Mouse (Mus musculus) cerebellum, postnatal 25 days (tissue): ENCODE measurements around the gene Fggy.

Source experiments
- DNase-seq, 2 experiments: peaks; one replicate each; pipeline ENCODE4 v3.0.0; 2021; ENCODE audit warnings: mixed read lengths in 2 of 2

Gene Fggy

GRCm38 (mm10) chr4:95666896-95667295 is 109.6 kb downstream of the Fggy start:
- DNase-seq: no peak

DNA sequence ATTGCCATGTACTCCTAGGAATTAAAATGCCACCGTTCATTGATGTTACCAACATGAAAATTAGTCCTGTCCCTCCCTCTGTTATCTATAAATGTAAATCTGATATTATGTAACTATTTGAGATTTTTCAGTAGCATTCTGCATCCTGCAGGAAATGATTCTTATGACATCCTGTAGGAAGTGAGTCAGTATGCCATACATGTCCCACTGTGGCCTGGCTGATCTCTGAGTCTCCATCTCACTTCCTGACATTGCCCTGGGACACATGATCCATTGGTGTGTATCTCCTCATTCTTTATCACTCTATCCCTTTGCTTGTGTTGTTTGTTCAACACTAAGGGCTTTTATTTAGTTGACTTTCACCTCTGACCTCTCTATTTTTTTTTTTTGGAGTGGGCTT is 110.3 kb downstream of the Fggy start:
- no peak for DNase-seq

GRCm38 (mm10) chr4:95668543-95668942 is 111.2 kb downstream of the Fggy start:
- no peak for DNase-seq

DNA sequence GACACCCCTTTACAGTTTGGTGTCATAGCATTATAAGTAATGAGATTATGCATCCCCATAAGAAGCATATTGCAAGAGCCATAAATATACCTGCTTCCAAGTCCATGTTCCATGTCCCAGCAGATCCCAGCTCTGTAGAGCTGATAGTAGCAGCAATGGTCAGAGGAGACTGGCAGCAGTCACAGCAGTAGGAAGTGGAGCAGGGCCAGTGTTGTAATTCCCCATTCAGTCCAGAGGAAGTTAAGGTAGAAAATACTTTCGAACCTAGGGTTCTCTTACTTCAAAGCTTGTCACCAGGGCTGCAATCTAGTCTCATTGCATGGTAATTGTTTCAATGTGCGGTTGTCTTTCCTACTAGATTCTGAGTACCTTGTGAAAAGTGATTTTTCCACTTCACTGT is 112.0 kb downstream of the Fggy start:
- no peak for DNase-seq

DNA sequence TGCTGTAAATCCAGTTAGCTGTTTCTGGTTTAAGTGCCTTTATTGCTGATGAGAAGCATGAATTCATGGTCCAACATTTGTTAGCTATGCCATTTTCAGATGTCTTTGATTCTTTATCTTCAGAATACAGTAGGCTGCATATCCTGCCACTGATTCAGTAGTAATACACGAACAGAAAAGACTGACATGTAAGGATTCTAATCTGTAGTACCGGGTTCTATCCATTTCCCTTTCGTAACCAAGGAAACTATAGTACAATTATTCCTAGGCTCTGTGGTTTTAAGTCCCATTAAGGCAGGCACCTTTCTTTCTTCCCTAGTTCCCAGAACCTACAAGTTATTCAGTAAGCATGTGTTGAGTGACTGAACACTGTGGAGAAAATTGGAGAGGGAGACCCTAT is 113.3 kb downstream of the Fggy start:
- DNase-seq: no peak

DNA sequence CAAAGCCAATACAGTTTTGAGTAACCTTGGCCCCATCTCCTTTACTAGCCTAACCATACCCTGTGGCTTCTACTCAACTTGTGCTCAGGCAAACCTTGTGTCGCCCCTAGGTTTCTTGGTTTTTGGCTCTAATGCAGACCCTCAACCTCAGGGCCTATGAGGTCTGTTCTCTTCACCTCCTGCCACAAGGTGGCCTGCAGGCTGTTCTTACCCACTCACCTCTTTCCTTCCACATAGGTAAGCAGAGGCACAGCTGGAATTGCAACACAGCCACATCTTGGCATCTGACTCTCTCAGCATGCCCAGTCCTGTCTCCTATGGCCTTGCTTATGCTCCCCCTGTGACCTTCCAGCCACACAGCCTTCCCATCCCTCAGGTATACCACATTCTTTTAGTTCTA is 114.7 kb downstream of the Fggy start:
- DNase-seq: no peak

DNA sequence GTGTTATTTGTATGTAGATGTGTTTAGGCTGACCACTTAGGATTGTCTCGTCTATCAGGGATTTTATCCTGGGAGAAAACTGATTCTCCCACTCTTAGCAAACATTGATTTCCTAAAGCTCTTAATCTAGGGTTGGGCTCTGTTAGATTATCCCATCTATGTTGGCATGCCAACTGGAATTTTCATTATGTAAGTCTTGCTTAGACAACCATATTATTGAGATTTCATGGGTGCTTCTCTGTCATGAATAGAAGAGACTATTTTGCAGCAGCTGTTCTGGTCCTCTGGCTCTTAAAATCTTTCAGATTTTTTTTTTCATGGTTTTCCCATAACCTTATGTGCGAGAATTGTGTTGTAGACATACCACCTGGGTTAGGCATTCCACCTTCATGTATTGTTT is 119.1 kb downstream of the Fggy start:
- no peak for DNase-seq

DNA sequence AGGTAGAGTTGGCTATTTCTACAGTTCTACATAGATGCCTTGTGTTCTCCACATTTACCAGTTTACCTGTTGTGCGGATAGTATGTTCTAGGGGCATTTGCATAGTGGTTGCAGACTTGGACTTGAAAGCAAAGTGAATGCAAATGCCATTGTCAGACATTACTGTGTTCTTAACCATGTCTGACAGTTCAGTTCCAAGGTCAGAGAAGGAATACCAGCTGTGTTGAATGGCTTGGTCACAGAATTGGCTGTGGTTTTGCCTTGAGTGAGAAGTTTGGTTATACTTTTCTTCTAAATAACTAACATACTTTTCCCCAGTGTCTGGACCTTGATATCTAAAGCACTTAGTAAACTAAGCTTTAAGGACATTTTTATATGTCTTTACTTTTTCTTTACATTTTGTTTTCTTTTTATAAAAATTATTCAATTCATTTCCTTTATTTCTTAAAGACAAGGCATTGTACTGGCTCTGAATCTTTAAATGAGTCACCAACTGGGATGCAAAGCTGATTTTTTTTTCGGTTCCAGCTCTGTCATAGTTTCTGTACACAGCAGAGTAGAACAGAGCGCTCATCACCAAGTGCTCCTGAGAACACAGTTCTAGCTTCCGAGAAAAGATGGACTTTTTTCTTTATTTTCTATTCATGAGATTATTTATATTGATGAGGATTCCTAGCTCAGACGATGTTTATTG is 123.6 kb downstream of the Fggy start:
- DNase-seq: no peak

DNA sequence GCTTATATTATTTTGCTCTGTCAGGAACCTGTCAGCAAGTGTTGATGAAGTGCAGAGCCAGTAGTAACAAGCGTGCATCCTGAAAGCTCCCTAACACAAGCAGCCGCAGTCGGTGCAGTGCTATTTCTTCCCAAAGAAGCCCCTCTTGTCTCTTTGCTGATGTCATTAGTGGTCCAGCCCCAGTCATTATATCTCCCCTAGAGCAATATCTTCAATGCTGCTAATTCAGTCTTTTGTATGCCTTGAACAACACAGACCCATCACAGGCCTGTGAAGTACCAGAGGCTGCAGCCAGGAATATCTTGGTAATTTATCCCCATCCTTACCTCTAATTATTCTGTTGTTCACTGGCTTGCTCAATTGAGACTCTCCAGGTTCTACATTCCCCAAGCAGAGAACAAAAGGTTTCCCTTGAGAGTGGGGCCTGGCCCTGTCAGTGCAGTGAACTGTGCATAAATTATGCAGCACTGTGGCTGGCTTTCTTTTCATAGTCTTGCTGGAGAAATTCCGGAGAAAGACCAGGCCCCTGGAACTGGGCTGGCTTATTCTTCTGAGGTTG is 127.3 kb downstream of the Fggy start:
- DNase-seq: no peak

DNA sequence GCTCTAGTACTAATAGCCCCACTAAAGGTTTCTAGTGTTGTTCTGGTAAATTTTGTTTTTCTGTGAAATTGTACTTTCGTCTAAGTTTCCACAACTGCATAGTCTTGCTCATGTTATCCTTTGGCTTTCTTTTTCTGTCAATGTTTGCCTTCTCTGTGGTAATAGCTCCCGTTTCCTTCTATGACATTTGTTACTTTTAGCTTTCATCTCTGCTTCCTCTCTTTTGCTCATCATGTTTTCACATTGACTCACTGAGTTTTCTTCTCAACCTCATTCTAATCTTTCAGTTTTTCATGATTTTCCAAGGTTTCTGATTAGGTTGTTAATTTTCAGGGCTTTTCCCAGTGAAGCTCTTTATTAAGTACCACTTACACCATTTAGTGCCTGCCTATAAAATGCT is 129.5 kb downstream of the Fggy start:
- no peak for DNase-seq

- DNase-seq: no peak
Measured at GRCm38 (mm10) chr4:95687350-95687749, 130.0 kb downstream of the Fggy start.

- no peak for DNase-seq
Measured at GRCm38 (mm10) chr4:95688159-95688558, 130.9 kb downstream of the Fggy start.

DNA sequence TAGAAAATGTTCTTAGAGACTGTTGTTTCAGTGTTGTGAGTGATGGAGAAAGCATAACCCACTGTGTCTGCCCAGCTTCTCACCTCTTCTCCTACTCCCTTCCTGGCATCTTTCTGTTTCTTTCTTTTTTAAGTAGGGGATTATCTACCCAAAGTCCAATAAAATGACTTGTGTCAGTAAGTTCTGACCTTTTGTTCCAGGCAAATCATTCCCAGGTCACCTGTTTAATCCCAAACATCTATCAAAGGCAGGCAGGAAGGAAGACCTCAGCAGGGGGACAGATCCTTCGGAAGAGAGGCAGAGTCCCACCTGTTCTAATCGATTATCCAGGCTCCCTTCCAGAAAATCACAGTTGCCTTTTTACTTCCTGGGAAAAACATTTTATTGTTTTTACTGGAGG is 143.1 kb downstream of the Fggy start:
- no peak for DNase-seq

DNA sequence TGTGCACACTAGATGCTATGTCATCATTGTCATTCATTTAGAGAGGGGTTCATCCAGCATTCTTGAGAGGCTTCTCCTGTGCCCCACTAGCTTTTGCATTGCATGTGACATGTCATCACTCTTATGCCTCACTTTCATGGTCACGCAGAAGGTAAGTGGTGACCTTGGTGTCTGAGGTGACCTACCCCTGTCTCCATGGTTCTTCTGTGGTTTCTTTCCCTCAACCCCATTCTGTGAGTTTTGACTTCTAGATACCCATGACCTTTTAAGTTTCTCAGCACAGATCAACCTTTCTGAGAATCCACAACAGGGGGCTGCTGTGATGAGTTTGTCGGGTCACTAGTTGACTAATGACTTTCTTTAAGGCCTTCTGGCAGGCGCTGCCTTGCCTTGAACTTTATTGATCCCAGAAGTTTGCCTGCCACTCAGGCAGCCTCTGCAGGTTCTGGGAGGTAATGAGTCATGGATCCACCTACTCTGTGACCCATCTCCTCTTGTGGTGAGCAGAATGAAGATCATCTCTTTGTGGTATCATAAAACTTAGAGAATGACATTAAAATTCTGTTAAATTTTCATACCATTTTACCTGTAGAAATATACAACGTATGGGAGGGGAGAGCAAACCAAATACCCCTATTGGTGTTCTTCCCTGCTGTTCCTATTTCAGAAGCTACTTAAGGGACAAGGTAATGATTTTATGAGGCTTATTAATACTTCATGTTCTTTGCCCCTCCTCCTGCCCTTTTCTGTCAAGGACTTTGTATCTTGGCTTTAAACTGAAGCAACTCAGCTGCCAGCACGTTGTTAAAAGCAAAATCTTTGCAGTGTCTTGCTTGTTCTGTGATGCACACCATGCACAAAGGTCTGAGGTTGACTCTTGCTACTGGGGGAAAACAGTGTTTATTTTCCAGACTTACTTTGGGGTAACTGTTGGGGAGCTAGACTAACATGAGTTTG is 150.9 kb downstream of the Fggy start:
- no peak for DNase-seq

DNA sequence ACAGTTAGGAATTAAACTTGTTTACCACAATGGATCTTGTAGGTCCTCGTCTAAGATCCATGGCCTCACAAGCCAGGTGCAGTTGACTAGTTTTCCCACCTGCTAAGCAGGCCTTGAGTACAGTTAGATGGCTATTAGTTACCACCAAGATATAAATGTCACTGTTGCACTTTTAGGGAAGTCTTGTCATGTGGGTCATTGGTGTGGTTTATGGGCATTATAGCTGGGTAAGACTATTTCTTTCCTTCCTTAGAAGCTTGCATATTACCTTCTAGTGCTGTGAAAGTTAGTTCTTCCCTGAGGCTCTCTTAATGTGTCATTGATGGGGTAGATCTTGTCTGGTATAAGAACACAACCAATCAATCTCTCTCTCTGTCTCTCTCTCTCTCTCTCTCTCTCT is 152.4 kb downstream of the Fggy start:
- no peak for DNase-seq

- DNase-seq: no peak
Measured at GRCm38 (mm10) chr4:95712802-95713201, 155.5 kb downstream of the Fggy start.

DNA sequence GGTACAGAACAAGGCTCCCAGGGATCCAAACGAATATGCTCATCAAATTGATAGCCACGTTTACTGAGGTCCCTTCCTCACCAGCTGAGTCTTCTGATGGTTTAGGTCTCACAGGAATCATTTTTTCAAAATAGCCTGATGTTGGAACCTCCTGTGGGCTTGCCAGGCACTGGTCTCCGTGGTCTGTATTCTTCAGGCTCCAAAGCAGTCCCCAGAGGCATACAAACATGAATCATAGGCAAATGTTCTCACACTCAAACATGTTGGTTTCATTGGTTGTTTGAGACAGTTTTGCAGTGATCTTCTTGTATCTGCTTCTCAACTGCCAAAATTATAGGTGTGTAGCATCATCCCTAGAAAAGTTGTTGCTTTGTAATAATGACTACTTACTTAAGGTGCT is 156.0 kb downstream of the Fggy start:
- DNase-seq: no peak

DNA sequence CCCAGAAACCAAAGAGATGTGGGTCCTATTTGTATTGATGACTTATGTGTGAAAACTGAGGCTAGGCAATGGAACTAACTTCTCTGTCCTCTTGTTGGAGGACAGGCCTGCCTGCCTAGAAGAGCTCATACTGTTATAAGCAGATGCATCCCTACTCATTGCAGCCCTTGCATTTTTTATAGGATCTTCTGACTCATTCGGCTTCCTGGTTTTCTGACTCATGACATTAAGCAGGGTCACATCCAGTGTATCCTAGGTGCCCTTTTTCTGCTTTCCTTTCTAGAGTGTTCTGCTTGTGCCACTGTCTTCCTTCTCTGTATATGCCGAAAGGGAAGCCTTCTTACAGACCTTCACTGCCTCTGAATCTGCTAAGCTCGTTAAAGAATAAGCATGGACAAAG is 158.8 kb downstream of the Fggy start:
- DNase-seq: no peak

- no peak for DNase-seq
Measured at GRCm38 (mm10) chr4:95723615-95724014, 166.3 kb downstream of the Fggy start.

- no peak for DNase-seq
Measured at GRCm38 (mm10) chr4:95726361-95726760, 169.1 kb downstream of the Fggy start.

DNA sequence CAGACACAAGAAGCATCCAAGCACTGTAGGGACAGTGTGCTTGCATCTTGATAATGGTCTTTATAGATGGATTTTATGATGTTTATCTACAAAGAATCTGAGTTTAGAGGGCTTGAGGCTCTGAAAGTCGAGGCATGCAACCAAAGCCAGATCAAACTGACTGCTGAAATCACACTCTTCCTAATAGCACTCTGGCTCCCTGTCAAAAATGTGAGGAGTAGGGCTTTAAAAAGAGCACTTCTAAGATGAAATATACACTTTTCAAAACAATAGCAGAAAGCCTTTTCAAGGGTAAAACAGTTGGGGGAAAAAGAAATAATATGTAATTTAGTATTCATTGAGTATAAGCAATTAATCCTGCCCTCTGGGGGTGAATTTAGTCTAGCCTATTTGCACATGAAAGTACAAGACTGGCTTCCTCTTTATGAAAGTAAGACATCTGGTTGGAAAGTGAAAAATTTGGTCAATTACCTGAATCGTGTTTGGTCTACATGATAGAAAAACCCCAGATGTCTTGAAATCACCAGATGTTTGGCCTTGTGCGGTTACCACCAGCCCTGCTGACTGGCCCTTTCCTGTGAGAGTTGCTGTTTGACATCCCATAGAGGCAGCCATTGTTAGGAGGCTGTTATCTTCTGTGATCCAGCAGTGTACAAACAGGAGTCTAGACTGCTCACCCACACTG is 172.0 kb downstream of the Fggy start:
- DNase-seq: no peak

DNA sequence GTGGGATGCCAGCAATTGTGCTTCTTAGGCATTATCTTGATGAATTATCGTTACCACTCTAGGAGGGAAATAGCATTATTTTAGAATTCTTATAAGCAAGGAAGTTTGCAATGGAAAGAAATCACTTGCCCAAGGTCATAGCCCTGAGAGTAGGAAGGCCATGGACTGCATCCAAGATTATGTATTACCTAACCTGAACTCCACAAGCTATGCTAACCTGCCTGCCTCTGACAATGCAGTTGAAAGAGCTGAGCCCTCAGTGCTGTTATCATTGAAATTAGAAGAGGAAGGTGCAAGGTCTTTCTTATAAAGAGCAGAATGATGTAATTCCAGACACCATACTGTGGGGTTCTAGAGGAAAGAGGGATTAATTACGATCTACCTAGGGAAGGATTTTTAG is 173.8 kb downstream of the Fggy start:
- no peak for DNase-seq
